Mouse (Mus musculus) heart, postnatal 4 days (tissue): ENCODE data around the gene Gm21454. TPM values are rescaled to one million over a fixed set of nuclear protein-coding genes. Genes with fewer than 3 reads are reported as not detected.
"Not testable (repeated sequence)": the region's sequence is repeated elsewhere in the genome, so short reads cannot be mapped to it uniquely, and the experiment has no call there.

ENCODE experiments used
- DNase-seq: peaks from one replicate; pipeline ENCODE4 v3.0.0; 2021
- total RNA-seq, 2 experiments: library from RNA; stranded (reverse); gene quantifications; 2 replicates each; pipeline ENCODE4 v1.2.3; 2021

Gm21454 gene
- total RNA-seq = not detected

DNA sequence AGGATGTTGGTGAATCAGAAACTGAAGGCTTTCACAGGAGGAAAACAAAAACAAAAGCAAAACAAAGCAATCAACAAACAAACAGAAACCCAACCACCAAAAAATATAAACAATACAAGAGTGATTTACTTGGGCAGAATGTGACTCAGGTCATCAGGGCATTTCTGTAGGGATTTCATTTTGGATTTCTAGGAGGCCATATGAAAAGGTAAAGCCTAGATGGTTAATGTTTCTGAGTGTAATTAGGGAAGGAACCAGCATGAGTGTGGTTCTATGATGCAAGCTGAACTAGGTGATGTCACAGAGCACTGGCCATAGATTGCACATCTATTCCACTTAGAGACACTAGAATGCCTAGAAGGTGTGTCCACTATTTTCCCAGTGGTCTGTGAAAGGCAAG lies at the start of gene Gm21454, which contains the start of gene Gm21440:
Gene Gm21454, plus strand, starts transcription at position 352 of the 400 bp plus-strand sequence.
Gene Gm21440, plus strand, starts transcription at position 301 of the 400 bp plus-strand sequence.
- not testable (repeated sequence) for DNase-seq

DNA sequence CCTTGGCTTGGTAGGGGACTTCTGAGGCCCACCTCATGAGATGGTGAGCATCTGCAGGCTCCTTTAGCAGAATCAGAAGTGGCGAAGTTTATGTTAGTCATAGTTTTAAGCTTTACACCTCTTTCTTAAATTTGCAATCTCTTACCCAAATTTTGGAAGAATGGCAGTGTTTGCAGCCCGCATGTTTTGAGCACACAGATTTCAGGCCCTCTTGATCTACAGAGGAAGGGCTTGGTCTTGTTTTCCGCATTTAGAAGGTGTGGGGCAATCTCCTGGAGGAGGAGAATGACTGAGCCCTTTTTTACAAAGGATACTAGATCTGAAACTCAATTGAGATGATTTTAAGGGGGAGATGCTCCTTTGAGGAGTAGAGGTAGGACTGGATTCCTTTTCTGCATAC lies 28.4 kb upstream of the Gm21454 start, which contains the start of gene Gm21828:
Gene Gm21828, minus strand, starts transcription at position 101 of the 400 bp plus-strand sequence.
- DNase-seq = not testable (repeated sequence)

DNA sequence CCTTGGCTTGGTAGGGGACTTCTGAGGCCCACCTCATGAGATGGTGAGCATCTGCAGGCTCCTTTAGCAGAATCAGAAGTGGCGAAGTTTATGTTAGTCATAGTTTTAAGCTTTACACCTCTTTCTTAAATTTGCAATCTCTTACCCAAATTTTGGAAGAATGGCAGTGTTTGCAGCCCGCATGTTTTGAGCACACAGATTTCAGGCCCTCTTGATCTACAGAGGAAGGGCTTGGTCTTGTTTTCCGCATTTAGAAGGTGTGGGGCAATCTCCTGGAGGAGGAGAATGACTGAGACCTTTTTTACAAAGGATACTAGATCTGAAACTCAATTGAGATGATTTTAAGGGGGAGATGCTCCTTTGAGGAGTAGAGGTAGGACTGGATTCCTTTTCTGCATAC lies 96.7 kb downstream of the Gm21454 start, which contains the start of gene Gm21725:
Gene Gm21725, minus strand, starts transcription at position 101 of the 400 bp plus-strand sequence.
- not testable (repeated sequence) for DNase-seq

Other genes starting within 250 kb of the Gm21454 start
- not detected for gene Gm20807, start 209.6 kb upstream of the Gm21454 start, total RNA-seq
- not detected for gene Gm21891, start 119.0 kb upstream of the Gm21454 start, total RNA-seq
- not detected for gene Gm21425, start 90.5 kb upstream of the Gm21454 start, total RNA-seq
- not detected for gene Gm21828, start 28.5 kb upstream of the Gm21454 start, total RNA-seq
- not detected for gene Gm21440, start 51 bp upstream of the Gm21454 start, total RNA-seq
- not detected for gene Gm21725, start 96.6 kb downstream of the Gm21454 start, total RNA-seq
- not detected for gene Gm21866, start 213.1 kb downstream of the Gm21454 start, total RNA-seq
- gene Gm20773, start 241.6 kb downstream of the Gm21454 start, total RNA-seq = not detected